19 mouse cellular contexts compared by ENCODE assay signal in genomic region chr17:63970939-63971338, GRCm38 (mm10).
A peak's percentile ranks its signal among the peaks of the same experiment; 100 is the strongest.
DNase-seq lines count a peak whose midpoint lies in the region; ATAC-seq and TF ChIP-seq lines count a peak whose summit lies in the region.
"Had no signal": no experiment of that assay in that cellular context is flagged by ENCODE, and none has a peak within 500 bp of the region (broad histone marks: within the 10 kb centered on the region; RNA-seq: fewer than 3 reads in every experiment).

No protein-coding gene starts in this region.

- TF ChIP-seq POLR2A in cortical plate, adult 2 months (IDR thresholded peaks at IDR 0.05; ENCODE audit: extremely low read depth, insufficient read depth, low read length), result no peak

- 94% methylated on average over 1 of the region's 1 CpGs for WGBS in intestine, postnatal 0 days
- 69% methylated on average over 1 of the region's 1 CpGs for WGBS in intestine, embryonic 15.5 days
- WGBS in liver, embryonic 14.5 days (ENCODE audit: insufficient replicate concordance), result 76% methylated on average over 1 of the region's 1 CpGs
- 89% methylated on average over 1 of the region's 1 CpGs for WGBS in liver, embryonic 11.5 days
- whole genome bisulfite sequencing in forebrain, embryonic 14.5 days, result 94% methylated on average over 1 of the region's 1 CpGs

- H3K4me3 ChIP-seq in gastrocnemius, adult 2 months, result no peak overlapping the region
- H3K4me3 ChIP-seq in intestine, postnatal 0 days (ENCODE audit: low read depth, low read length), result no peak overlapping the region
- no peak overlapping the region for H3K4me3 ChIP-seq in intestine, embryonic 15.5 days (replicated peaks)
- H3K4me3 ChIP-seq in liver, embryonic 14.5 days (ENCODE audit: insufficient read depth in 1 of 2, low read depth in 2 of 2, low read length in 2 of 2), result no peak overlapping the region
- H3K4me3 ChIP-seq in liver, embryonic 11.5 days (ENCODE audit: low read depth, low read length), result no peak overlapping the region
- H3K4me3 ChIP-seq in cortical plate, adult 2 months (ENCODE audit: insufficient read depth, low read length), result no peak overlapping the region
- no peak overlapping the region for H3K4me3 ChIP-seq in forebrain, embryonic 14.5 days (ENCODE audit: low read depth, low read length)
- H3K4me3 ChIP-seq: embryonic facial prominence, embryonic 13.5 days; forebrain, embryonic 13.5 days; heart, embryonic 10.5 days had no signal

- H3K9ac ChIP-seq in intestine, postnatal 0 days (ENCODE audit: low read depth, low read length), result no peak overlapping the region
- no peak overlapping the region for H3K9ac ChIP-seq in intestine, embryonic 15.5 days
- no peak overlapping the region for H3K9ac ChIP-seq in liver, embryonic 14.5 days (replicated peaks)
- H3K9ac ChIP-seq in liver, embryonic 11.5 days (ENCODE audit: low read depth, low read length), result no peak overlapping the region
- no peak overlapping the region for H3K9ac ChIP-seq in forebrain, embryonic 14.5 days (ENCODE audit: low read length)
- H3K9ac ChIP-seq: embryonic facial prominence, embryonic 13.5 days; forebrain, embryonic 13.5 days had no signal

- no peaks in the 10 kb centered on the region for H3K36me3 ChIP-seq in intestine, postnatal 0 days (ENCODE audit: control insufficient read depth, insufficient read depth)
- no peaks in the 10 kb centered on the region for H3K36me3 ChIP-seq in intestine, embryonic 15.5 days
- no peaks in the 10 kb centered on the region for H3K36me3 ChIP-seq in liver, embryonic 14.5 days (replicated peaks; ENCODE audit: control insufficient read depth, insufficient read depth, low read depth)
- no peaks in the 10 kb centered on the region for H3K36me3 ChIP-seq in liver, embryonic 11.5 days (ENCODE audit: control insufficient read depth, insufficient read depth, low read length)
- H3K36me3 ChIP-seq in forebrain, embryonic 14.5 days (ENCODE audit: control insufficient read depth, insufficient read depth, low read length), result no peaks in the 10 kb centered on the region
- H3K36me3 ChIP-seq: heart, embryonic 10.5 days had no signal

- ATAC-seq in intestine, postnatal 0 days, result no peak
- no peak for ATAC-seq in intestine, embryonic 15.5 days
- no peak for ATAC-seq in liver, embryonic 14.5 days (ENCODE audit: insufficient read depth)
- ATAC-seq in liver, embryonic 11.5 days (replicated peaks; ENCODE audit: low FRiP score), result no peak
- no peak for ATAC-seq in forebrain, embryonic 14.5 days
- ATAC-seq: activated CD4-positive, CD25-positive, alpha-beta regulatory T cell, adult 4 months; forebrain, embryonic 13.5 days had no signal

- H3K4me2 ChIP-seq in intestine, postnatal 0 days (replicated peaks; ENCODE audit: low read depth), result no peak overlapping the region
- no peak overlapping the region for H3K4me2 ChIP-seq in intestine, embryonic 15.5 days (replicated peaks)
- H3K4me2 ChIP-seq in liver, embryonic 14.5 days (ENCODE audit: low read depth), result no peak overlapping the region
- no peak overlapping the region for H3K4me2 ChIP-seq in liver, embryonic 11.5 days
- H3K4me2 ChIP-seq in forebrain, embryonic 14.5 days (ENCODE audit: low read length), result no peak overlapping the region
- H3K4me2 ChIP-seq: embryonic facial prominence, embryonic 13.5 days; forebrain, embryonic 13.5 days; hindbrain, embryonic 14.5 days had no signal

- no peak for DNase-seq in gastrocnemius, adult 2 months
- DNase-seq in gastrocnemius, postnatal 10 days, result no peak
- no peak for DNase-seq in liver, embryonic 14.5 days (ENCODE audit: low read depth in 3 of 3, low spot score in 3 of 3)
- no peak for DNase-seq in liver, embryonic 11.5 days (ENCODE audit: low spot score)
- no peak for DNase-seq in forebrain, embryonic 14.5 days (ENCODE audit: low spot score)
- DNase-seq: adrenal gland, postnatal 14 days; cerebellum, adult 11-12 months; cerebellum, adult 9-10 months; cerebellum, postnatal 25 days; gastrocnemius, postnatal 14 days; heart, postnatal 14 days had no signal

- intact Hi-C loops in gastrocnemius, adult 2 months (cut with DNase I), result no loop called here

- no peaks in the 10 kb centered on the region for H3K4me1 ChIP-seq in intestine, postnatal 0 days (replicated peaks; ENCODE audit: control insufficient read depth, insufficient read depth, low read length)
- 0 out of 2 replicates have a peak, but pooled peaks cover 3% of the 10 kb centered on the region for H3K4me1 ChIP-seq in intestine, embryonic 15.5 days (replicated peaks)
- peaks cover 18 to 36% of the 10 kb centered on the region in 2 experiments for H3K4me1 ChIP-seq in liver, embryonic 14.5 days (replicated peaks; ENCODE audit: control insufficient read depth in 2 of 2, insufficient read depth in 2 of 2, low read length in 1 of 2)
- H3K4me1 ChIP-seq in liver, embryonic 11.5 days (replicated peaks; ENCODE audit: control insufficient read depth, insufficient read depth, low read length), result peaks cover 22% of the 10 kb centered on the region
- H3K4me1 ChIP-seq in cortical plate, adult 2 months (ENCODE audit: control insufficient read depth, insufficient read depth, low read length), result peaks cover 2% of the 10 kb centered on the region; the same call in 1 of the 2 replicates
- 0 out of 2 replicates have a peak, but pooled peaks cover 2% of the 10 kb centered on the region for H3K4me1 ChIP-seq in forebrain, embryonic 14.5 days (ENCODE audit: control insufficient read depth, insufficient read depth, low read length)
- H3K4me1 ChIP-seq: embryonic facial prominence, embryonic 13.5 days; forebrain, embryonic 13.5 days had no signal

- no peaks in the 10 kb centered on the region for H3K27me3 ChIP-seq in intestine, postnatal 0 days (replicated peaks; ENCODE audit: control insufficient read depth, insufficient read depth, low read length)
- no peaks in the 10 kb centered on the region for H3K27me3 ChIP-seq in intestine, embryonic 15.5 days (replicated peaks)
- no peaks in the 10 kb centered on the region for H3K27me3 ChIP-seq in liver, embryonic 14.5 days (ENCODE audit: control insufficient read depth, insufficient read depth, low read length)
- H3K27me3 ChIP-seq in liver, embryonic 11.5 days (replicated peaks; ENCODE audit: control insufficient read depth, insufficient read depth, low read length), result no peaks in the 10 kb centered on the region
- no peaks in the 10 kb centered on the region for H3K27me3 ChIP-seq in forebrain, embryonic 14.5 days (replicated peaks; ENCODE audit: control insufficient read depth, insufficient read depth, low read length)
- H3K27me3 ChIP-seq: embryonic facial prominence, embryonic 13.5 days; forebrain, embryonic 13.5 days had no signal

- H3K9me3 ChIP-seq in intestine, postnatal 0 days (ENCODE audit: control insufficient read depth), result no peaks in the 10 kb centered on the region
- H3K9me3 ChIP-seq in intestine, embryonic 15.5 days, result no peaks in the 10 kb centered on the region
- H3K9me3 ChIP-seq in liver, embryonic 14.5 days (ENCODE audit: control insufficient read depth, low read length), result no peaks in the 10 kb centered on the region
- no peaks in the 10 kb centered on the region for H3K9me3 ChIP-seq in liver, embryonic 11.5 days (ENCODE audit: control insufficient read depth, low read length)
- H3K9me3 ChIP-seq in forebrain, embryonic 14.5 days (replicated peaks; ENCODE audit: control insufficient read depth, low read length), result no peaks in the 10 kb centered on the region
- H3K9me3 ChIP-seq: embryonic facial prominence, embryonic 13.5 days; forebrain, embryonic 13.5 days; heart, embryonic 10.5 days had no signal

- H3K27ac ChIP-seq in gastrocnemius, adult 2 months, result no peak overlapping the region
- H3K27ac ChIP-seq in intestine, postnatal 0 days (ENCODE audit: low read depth, low read length), result no peak overlapping the region
- H3K27ac ChIP-seq in intestine, embryonic 15.5 days, result no peak overlapping the region
- no peak overlapping the region for H3K27ac ChIP-seq in liver, embryonic 14.5 days
- no peak overlapping the region for H3K27ac ChIP-seq in liver, embryonic 11.5 days (ENCODE audit: low read depth, low read length)
- no peak overlapping the region for H3K27ac ChIP-seq in cortical plate, adult 2 months (ENCODE audit: insufficient read depth, low read length)
- no peak overlapping the region for H3K27ac ChIP-seq in forebrain, embryonic 14.5 days (ENCODE audit: low read depth, low read length)
- H3K27ac ChIP-seq: embryonic facial prominence, embryonic 13.5 days; forebrain, embryonic 13.5 days had no signal

- TF ChIP-seq EP300 in liver, embryonic 14.5 days (IDR thresholded peaks at IDR 0.05; ENCODE audit: low read depth), result no peak

- TF ChIP-seq CTCF in gastrocnemius, adult 2 months (IDR thresholded peaks at IDR 0.05), result peak; percentile 13; the same call in 1 of the 2 replicates
- TF ChIP-seq CTCF in intestine, postnatal 0 days (IDR thresholded peaks at IDR 0.05; ENCODE audit: low read depth), result peak; percentile 43
- TF ChIP-seq CTCF in liver, embryonic 14.5 days (IDR thresholded peaks at IDR 0.05; ENCODE audit: low read depth), result peak; percentile 30; the same call in 1 of the 2 replicates
- 0 out of 2 replicates have a peak, but pooled peaks have one; percentile 0 for TF ChIP-seq CTCF in cortical plate, adult 2 months (IDR thresholded peaks at IDR 0.05; ENCODE audit: extremely low read depth, insufficient read depth, low read length)
